In the genomic region with DNA sequence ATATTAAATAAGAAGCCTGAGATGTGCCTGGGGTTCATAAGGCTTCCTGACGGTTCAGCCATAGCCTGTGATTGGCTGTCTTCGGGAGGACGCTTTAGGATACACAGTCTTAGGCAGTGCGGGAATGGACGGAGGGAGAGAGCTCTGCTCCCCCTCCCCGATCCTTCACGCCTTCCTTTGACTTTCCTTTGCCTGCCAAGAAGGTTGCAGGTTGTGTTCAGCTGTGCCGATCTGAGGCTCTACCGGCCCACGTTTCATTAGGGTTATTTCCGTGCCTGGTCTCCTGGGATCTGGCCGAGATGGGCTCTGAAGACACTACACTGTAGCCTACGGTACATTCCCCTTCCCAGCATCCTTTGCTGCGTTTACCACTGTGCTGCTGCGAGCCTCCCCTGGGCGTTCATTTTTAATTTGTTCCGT, we compare ENCODE assay signal across 8 mouse cellular contexts. TPM values are rescaled to one million over a fixed set of nuclear protein-coding genes. Genes with fewer than 3 reads are reported as not detected.
DNase-seq lines count a peak whose midpoint lies in the region; ATAC-seq and TF ChIP-seq lines count a peak whose summit lies in the region.

No protein-coding gene starts in this region.

- no peak overlapping the region for H3K4me3 ChIP-seq in cortical plate, adult 2 months (ENCODE audit: insufficient read depth, low read length)
- no peak overlapping the region for H3K4me3 ChIP-seq in limb, embryonic 14.5 days (replicated peaks; ENCODE audit: low read length)
- H3K4me3 ChIP-seq in stomach, postnatal 0 days (ENCODE audit: low read depth, low read length) = no peak overlapping the region

- no peak for TF ChIP-seq EP300 in stomach, postnatal 0 days (optimal IDR thresholded peaks at IDR 0.05)

- peak; percentile 86 for ATAC-seq in frontal cortex, adult (ENCODE audit: low TSS enrichment)
- 0 out of 2 replicates have a peak, but pooled peaks have one; percentile 47 for ATAC-seq in limb, embryonic 14.5 days (ENCODE audit: low FRiP score, low read depth)
- ATAC-seq in stomach, postnatal 0 days (ENCODE audit: low FRiP score, low TSS enrichment) = 0 out of 2 replicates have a peak, but pooled peaks have one; percentile 61

- H3K27ac ChIP-seq in cortical plate, adult 2 months (ENCODE audit: insufficient read depth, low read length) = peak overlapping the region; percentile 14; the same call in 1 of the 2 replicates
- H3K27ac ChIP-seq in limb, embryonic 14.5 days (replicated peaks; ENCODE audit: low read depth, low read length) = no peak overlapping the region
- H3K27ac ChIP-seq in stomach, postnatal 0 days (replicated peaks) = no peak overlapping the region

- no peak for TF ChIP-seq POLR2A in cortical plate, adult 2 months (IDR thresholded peaks at IDR 0.05; ENCODE audit: extremely low read depth, insufficient read depth, low read length)
- no peak for TF ChIP-seq POLR2A in limb, embryonic 14.5 days (IDR thresholded peaks at IDR 0.05; ENCODE audit: borderline replicate concordance, extremely low read depth, insufficient read depth, insufficient read length)

- peaks cover 12% of the 10 kb centered on the region for H3K36me3 ChIP-seq in limb, embryonic 14.5 days (ENCODE audit: control insufficient read depth, insufficient read depth, low read length)
- no peaks in the 10 kb centered on the region for H3K36me3 ChIP-seq in stomach, postnatal 0 days (ENCODE audit: control insufficient read depth, insufficient read depth, low read length)

- H3K9me3 ChIP-seq in limb, embryonic 14.5 days (ENCODE audit: control insufficient read depth, low read length) = no peaks in the 10 kb centered on the region
- no peaks in the 10 kb centered on the region for H3K9me3 ChIP-seq in stomach, postnatal 0 days (ENCODE audit: control insufficient read depth, low read length)

- no peaks in the 10 kb centered on the region; the same call in 1 of the 2 replicates for H3K4me1 ChIP-seq in cortical plate, adult 2 months (ENCODE audit: control insufficient read depth, insufficient read depth, low read length)
- H3K4me1 ChIP-seq in limb, embryonic 14.5 days (ENCODE audit: control insufficient read depth, insufficient read depth, low read length) = no peaks in the 10 kb centered on the region
- H3K4me1 ChIP-seq in stomach, postnatal 0 days (replicated peaks; ENCODE audit: control insufficient read depth, insufficient read depth) = no peaks in the 10 kb centered on the region

- no peak for TF ChIP-seq CTCF in cortical plate, adult 2 months (IDR thresholded peaks at IDR 0.05; ENCODE audit: extremely low read depth, insufficient read depth, low read length)
- no peak for TF ChIP-seq CTCF in stomach, postnatal 0 days (IDR thresholded peaks at IDR 0.05; ENCODE audit: low read depth)

- H3K27me3 ChIP-seq in limb, embryonic 14.5 days (ENCODE audit: control insufficient read depth, insufficient read depth, low read length) = no peaks in the 10 kb centered on the region
- no peaks in the 10 kb centered on the region for H3K27me3 ChIP-seq in stomach, postnatal 0 days (ENCODE audit: control insufficient read depth, insufficient read depth, low read length)

- WGBS in limb, embryonic 14.5 days = 74% methylated on average over 17 of the region's 17 CpGs
- 75% methylated on average over 17 of the region's 17 CpGs for WGBS in stomach, postnatal 0 days

- no peak for DNase-seq in frontal cortex, postnatal 10 days (ENCODE audit: low spot score in 2 of 2)
- DNase-seq in B cell, adult 2 months = peak; percentile 70 to 73
- no peak for DNase-seq in limb, embryonic 14.5 days (ENCODE audit: low spot score)
- DNase-seq in stomach, postnatal 0 days (ENCODE audit: low spot score) = no peak
- DNase-seq in layer of hippocampus, adult 9-10 months (ENCODE audit: low spot score) = no peak
- no peak for DNase-seq in ovary, adult 18-20 months (ENCODE audit: low spot score)

- no peak overlapping the region for H3K4me2 ChIP-seq in limb, embryonic 14.5 days (replicated peaks; ENCODE audit: low read depth, low read length, severe bottlenecking)
- no peak overlapping the region for H3K4me2 ChIP-seq in stomach, postnatal 0 days (replicated peaks; ENCODE audit: low read depth)

- no peak overlapping the region for H3K9ac ChIP-seq in limb, embryonic 14.5 days (ENCODE audit: low read depth, low read length, severe bottlenecking)
- H3K9ac ChIP-seq in stomach, postnatal 0 days (ENCODE audit: low read length) = no peak overlapping the region

RNA-seq across cellular contexts. Expression of a gene that starts 30.4 kb away (rescaled TPM):
- polyA plus RNA-seq in cortical plate, adult 2 months (2012; rRNA removed) = 57.8 and 64.8 TPM in 2 replicates
- 29.9 and 39.7 TPM in 2 replicates for polyA plus RNA-seq in limb, embryonic 14.5 days (2012; rRNA removed)
- polyA plus RNA-seq in limb, embryonic 14.5 days (2014; fragmentation: Nextera tagmentation; extraction: Ambion mirVana) = 19.2 and 21.5 TPM in 2 replicates
- polyA plus RNA-seq in stomach, postnatal 0 days (2015; fragmentation: Nextera tagmentation; extraction: Ambion mirVana) = 7.1 and 7.3 TPM in 2 replicates

RNA-seq across cellular contexts. Expression of a gene that starts 47.5 kb away (rescaled TPM):
- polyA plus RNA-seq in cortical plate, adult 2 months (2012; rRNA removed) = 23.8 TPM in 2 replicates
- polyA plus RNA-seq in limb, embryonic 14.5 days (2012; rRNA removed) = 55.6 and 57.8 TPM in 2 replicates
- polyA plus RNA-seq in limb, embryonic 14.5 days (2014; fragmentation: Nextera tagmentation; extraction: Ambion mirVana) = 18.0 and 19.5 TPM in 2 replicates
- polyA plus RNA-seq in stomach, postnatal 0 days (2015; fragmentation: Nextera tagmentation; extraction: Ambion mirVana) = 6.2 and 7.5 TPM in 2 replicates

RNA-seq across cellular contexts. Expression of a gene that starts 47.8 kb away (rescaled TPM):
- 18.0 and 18.2 TPM in 2 replicates for polyA plus RNA-seq in cortical plate, adult 2 months (2012; rRNA removed)
- polyA plus RNA-seq in limb, embryonic 14.5 days (2012; rRNA removed) = 16.2 and 22.4 TPM in 2 replicates
- 10.4 and 10.6 TPM in 2 replicates for polyA plus RNA-seq in limb, embryonic 14.5 days (2014; fragmentation: Nextera tagmentation; extraction: Ambion mirVana)
- 6.0 and 6.5 TPM in 2 replicates for polyA plus RNA-seq in stomach, postnatal 0 days (2015; fragmentation: Nextera tagmentation; extraction: Ambion mirVana)

Comparison
In these comparisons a context has a peak if more than half of its experiments do, and no peak if none do; other contexts are left out.
1. DNase-seq: peak in B cell, adult 2 months (2 of 2); none in frontal cortex, postnatal 10 days (0 of 2), limb, embryonic 14.5 days (single experiment), stomach, postnatal 0 days (single experiment), layer of hippocampus, adult 9-10 months (single experiment) and ovary, adult 18-20 months (single experiment).
2. Peak in every context shown above with its lines, with median percentiles within 50 percentile points of each other: ATAC-seq.